Mouse (Mus musculus) CD4-positive, CD25-positive, alpha-beta regulatory T cell, adult 9 weeks (primary cell): ENCODE data around the gene Frs3. TPM values are rescaled to one million over a fixed set of nuclear protein-coding genes. Genes with fewer than 3 reads are reported as not detected.

ENCODE experiments used
- polyA plus RNA-seq: library from polyadenylated mRNA; unstranded; fragments of 100-300 nt; shearing (Covaris generic); gene quantifications from one replicate; pipeline ENCODE4 v1.2.1, GENCODE M21; 2017

Frs3 gene
- 0.62 TPM for polyA plus RNA-seq

GRCm38 (mm10) chr17:47688608-47689575 lies at the start of gene Frs3:
Gene Frs3, plus strand, starts transcription at chr17:47689030.

GRCm38 (mm10) chr17:47688344-47688607 lies 554 bp upstream of the Frs3 start, which contains the start of gene Tomm6:
Gene Tomm6, minus strand, starts transcription at chr17:47688386.

GRCm38 (mm10) chr17:47694442-47694502 lies 5.4 kb downstream of the Frs3 start, which contains the start of gene Gm21981:
Gene Gm21981, minus strand, starts transcription at chr17:47694455.

GRCm38 (mm10) chr17:47694503-47695336 lies 5.9 kb downstream of the Frs3 start, which contains the start of gene Prickle4:
Gene Prickle4, minus strand, starts transcription at chr17:47694736.

GRCm38 (mm10) chr17:47726566-47726965 lies 37.7 kb downstream of the Frs3 start, which contains the start of gene Pgc:
Gene Pgc, plus strand, starts transcription at chr17:47726842.

GRCm38 (mm10) chr17:47736856-47737255 lies 48.0 kb downstream of the Frs3 start, which contains the start of gene Tfeb:
Gene Tfeb, plus strand, starts transcription at chr17:47737030.

Other genes with a start within 250 kb of the Frs3 start
- 60.2 TPM for gene Taf8, start 186.7 kb upstream of the Frs3 start, polyA plus RNA-seq
- 261 TPM for gene Ccnd3, start 184.0 kb upstream of the Frs3 start, polyA plus RNA-seq
- 19.5 TPM for gene Bysl, start 77.5 kb upstream of the Frs3 start, polyA plus RNA-seq
- 45.5 TPM for gene Med20, start 77.4 kb upstream of the Frs3 start, polyA plus RNA-seq
- 0.29 TPM for gene Gm20517, start 77.4 kb upstream of the Frs3 start, polyA plus RNA-seq
- gene Usp49, start 58.3 kb upstream of the Frs3 start, polyA plus RNA-seq, result 0.61 TPM
- 288 TPM for gene Tomm6, start 644 bp upstream of the Frs3 start, polyA plus RNA-seq
- gene Gm21981, start 5.4 kb downstream of the Frs3 start, polyA plus RNA-seq, result not detected
- not detected for gene Prickle4, start 5.7 kb downstream of the Frs3 start, polyA plus RNA-seq
- gene Pgc, start 37.8 kb downstream of the Frs3 start, polyA plus RNA-seq, result not detected
- 11.1 TPM for gene Tfeb, start 48.0 kb downstream of the Frs3 start, polyA plus RNA-seq
- gene Mdfi, start 145.7 kb downstream of the Frs3 start, polyA plus RNA-seq, result not detected
- 6.4 TPM for gene Foxp4, start 235.6 kb downstream of the Frs3 start, polyA plus RNA-seq